Mouse (Mus musculus) layer of hippocampus, postnatal 36 days (tissue): ENCODE measurements at regions not wholly inside any gene's neighbourhood (a gene's known extent, or its start where the extent isn't known, plus 50 kb on each side); places are given as distances from the start of the nearest gene placed in this dataset.

Source experiments
- DNase-seq, 2 experiments: peaks; one replicate each; pipeline ENCODE4 v3.0.0; 2022

- no peak for DNase-seq
Observed at GRCm38 (mm10) chr17:48792954-48793353, 139.2 kb upstream of the Lrfn2 start.

- no peak for DNase-seq
Observed at GRCm38 (mm10) chr17:48795773-48796172, 136.4 kb upstream of the Lrfn2 start.

- DNase-seq: no peak
Observed at GRCm38 (mm10) chr17:48798196-48798595, 134.0 kb upstream of the Lrfn2 start.

GRCm38 (mm10) chr17:48802673-48803072 lies 129.5 kb upstream of the Lrfn2 start:
- no peak for DNase-seq

GRCm38 (mm10) chr17:48807905-48808304 lies 124.3 kb upstream of the Lrfn2 start:
- no peak for DNase-seq

GRCm38 (mm10) chr17:48814753-48815504 lies 117.2 kb upstream of the Lrfn2 start:
- DNase-seq: no peak

GRCm38 (mm10) chr17:48816588-48817324 lies 115.4 kb upstream of the Lrfn2 start:
- no peak for DNase-seq

- no peak for DNase-seq
Observed at GRCm38 (mm10) chr17:48817551-48817950, 114.6 kb upstream of the Lrfn2 start.

GRCm38 (mm10) chr17:48819703-48820102 lies 112.5 kb upstream of the Lrfn2 start:
- DNase-seq: no peak

- no peak for DNase-seq
Observed at GRCm38 (mm10) chr17:48822101-48822876, 109.9 kb upstream of the Lrfn2 start.

GRCm38 (mm10) chr17:48823921-48824320 lies 108.3 kb upstream of the Lrfn2 start:
- DNase-seq: no peak

GRCm38 (mm10) chr17:48825212-48825913 lies 106.8 kb upstream of the Lrfn2 start:
- no peak for DNase-seq

- DNase-seq: no peak
Observed at GRCm38 (mm10) chr17:48838297-48838979, 93.7 kb upstream of the Lrfn2 start.

- DNase-seq: no peak
Observed at GRCm38 (mm10) chr17:48847890-48848289, 84.3 kb upstream of the Lrfn2 start.

- no peak for DNase-seq
Observed at GRCm38 (mm10) chr17:48850910-48851309, 81.3 kb upstream of the Lrfn2 start.

GRCm38 (mm10) chr17:48858891-48859290 lies 73.3 kb upstream of the Lrfn2 start:
- no peak for DNase-seq

GRCm38 (mm10) chr17:48870443-48870842 lies 61.7 kb upstream of the Lrfn2 start:
- DNase-seq: no peak

- no peak for DNase-seq
Observed at GRCm38 (mm10) chr17:48877505-48877904, 54.7 kb upstream of the Lrfn2 start.

GRCm38 (mm10) chr17:48880590-48880989 lies 51.6 kb upstream of the Lrfn2 start:
- DNase-seq: no peak

GRCm38 (mm10) chr17:48881946-48882345 lies 50.2 kb upstream of the Lrfn2 start:
- no peak for DNase-seq
